Mouse (Mus musculus) E14TG2a.4 (cell line): ENCODE measurements at regions not wholly inside any gene's neighbourhood (a gene's known extent, or its start where the extent isn't known, plus 50 kb on each side); places are given as distances from the start of the nearest gene placed in this dataset.

Experiments
- H3K27me3 ChIP-seq: 2 replicates; pipeline ENCODE4 v1.6.1; 2014; ENCODE audit warnings: low read length, control low read depth; ENCODE audit not compliant: insufficient read depth
- H3K36me3 ChIP-seq: 2 replicates; pipeline ENCODE4 v1.6.1; 2014; ENCODE audit warnings: low read length, control low read depth; ENCODE audit not compliant: insufficient read depth
- H3K4me1 ChIP-seq: replicated peaks from 2 replicates; pipeline ENCODE4 v1.6.1; 2014; ENCODE audit warnings: low read depth, low read length, control low read depth
- H3K4me3 ChIP-seq: replicated peaks from 2 replicates; pipeline ENCODE4 v1.5.1; 2014; ENCODE audit warnings: mild to moderate bottlenecking, low read length
- H3K9me3 ChIP-seq: 2 replicates; pipeline ENCODE4 v1.6.1; 2014; ENCODE audit warnings: low read length, control low read depth
- CTCF ChIP-seq: conservative IDR thresholded peaks from 2 replicates; pipeline ENCODE4 v1.5.1; 2014; ENCODE audit warnings: low read length
- NANOG ChIP-seq: IDR thresholded peaks from 2 replicates; pipeline ENCODE4 v1.6.1; 2014; ENCODE audit warnings: borderline replicate concordance, low read length, mixed read lengths
- POU5F1 ChIP-seq: IDR thresholded peaks from 2 replicates; pipeline ENCODE4 v1.6.1; 2014; ENCODE audit warnings: low read length, borderline replicate concordance

- Histone ChIP-seq H3K9me3 (no peaks in the 10 kb centered on the region), H3K4me3 (no peak overlapping the region), H3K4me1 (peaks cover 30% of the 10 kb centered on the region), H3K36me3 (no peaks in the 10 kb centered on the region), H3K27me3 (peaks cover 64% of the 10 kb centered on the region)
- no peak for TF ChIP-seq CTCF
- TF ChIP-seq NANOG, result no peak
- TF ChIP-seq POU5F1, result no peak
These were observed 73.3 kb upstream of the Lep start for GRCm38 (mm10) chr6:28986756-28987155.

- H3K36me3 ChIP-seq, result no peaks in the 10 kb centered on the region
- H3K27me3 ChIP-seq, result peaks cover 57% of the 10 kb centered on the region
- peaks cover 24% of the 10 kb centered on the region for H3K4me1 ChIP-seq
- no peak overlapping the region for H3K4me3 ChIP-seq
- H3K9me3 ChIP-seq, result peaks cover 5% of the 10 kb centered on the region; the same call in 1 of the 2 replicates
- TF ChIP-seq CTCF, result no peak
- TF ChIP-seq NANOG, result no peak
- TF ChIP-seq POU5F1, result no peak
These were observed 72.6 kb upstream of the Lep start for GRCm38 (mm10) chr6:28987386-28987785.

GRCm38 (mm10) chr6:28989433-28989832, 70.6 kb upstream of the Lep start:
- Histone ChIP-seq H3K4me3 (no peak overlapping the region), H3K9me3 (peaks cover 5% of the 10 kb centered on the region; the same call in 1 of the 2 replicates), H3K36me3 (no peaks in the 10 kb centered on the region), H3K4me1 (peaks cover 30% of the 10 kb centered on the region), H3K27me3 (peaks cover 37% of the 10 kb centered on the region)
- TF ChIP-seq POU5F1 (no peak), CTCF (no peak), NANOG (no peak)

- Histone ChIP-seq H3K9me3 (peaks cover 5% of the 10 kb centered on the region; the same call in 1 of the 2 replicates), H3K36me3 (no peaks in the 10 kb centered on the region), H3K4me1 (peaks cover 36% of the 10 kb centered on the region), H3K27me3 (peaks cover 30% of the 10 kb centered on the region), H3K4me3 (no peak overlapping the region)
- TF ChIP-seq POU5F1 (no peak), CTCF (no peak), NANOG (no peak)
These were observed 69.8 kb upstream of the Lep start for GRCm38 (mm10) chr6:28990210-28990609.

- Histone ChIP-seq H3K36me3 (no peaks in the 10 kb centered on the region), H3K4me1 (peaks cover 31% of the 10 kb centered on the region), H3K9me3 (peaks cover 5% of the 10 kb centered on the region; the same call in 1 of the 2 replicates), H3K27me3 (peaks cover 13% of the 10 kb centered on the region), H3K4me3 (no peak overlapping the region)
- TF ChIP-seq POU5F1 (no peak), NANOG (no peak; the same call in 1 of the 2 replicates), CTCF (no peak)
These were observed 65.5 kb upstream of the Lep start for GRCm38 (mm10) chr6:28994481-28994880.

- TF ChIP-seq CTCF (no peak), POU5F1 (no peak), NANOG (no peak)
- Histone ChIP-seq H3K36me3 (no peaks in the 10 kb centered on the region), H3K4me1 (peaks cover 25% of the 10 kb centered on the region)
These were observed 64.3 kb upstream of the Lep start for GRCm38 (mm10) chr6:28995701-28996100.

GRCm38 (mm10) chr6:28999386-29000094, 60.5 kb upstream of the Lep start:
- peaks cover 40% of the 10 kb centered on the region for H3K4me1 ChIP-seq
- H3K36me3 ChIP-seq, result no peaks in the 10 kb centered on the region
- TF ChIP-seq CTCF (no peak), NANOG (no peak), POU5F1 (no peak)
- H3K4me3 ChIP-seq, result no peak overlapping the region
- H3K9me3 ChIP-seq, result no peaks in the 10 kb centered on the region
- peaks cover 5% of the 10 kb centered on the region; the same call in 1 of the 2 replicates for H3K27me3 ChIP-seq

More at GRCm38 (mm10) chr6:28995701-28996100, 64.3 kb upstream of the Lep start:
- Histone ChIP-seq H3K4me3 (0 out of 2 replicates have a peak overlapping the region, but pooled peaks have one; percentile 3), H3K9me3 (peaks cover 5% of the 10 kb centered on the region; the same call in 1 of the 2 replicates), H3K27me3 (peaks cover 7% of the 10 kb centered on the region)

GRCm38 (mm10) chr6:29002141-29002540, 57.9 kb upstream of the Lep start:
- Histone ChIP-seq H3K4me3 (peak overlapping the region; percentile 69), H3K9me3 (no peaks in the 10 kb centered on the region), H3K4me1 (peaks cover 52% of the 10 kb centered on the region), H3K36me3 (no peaks in the 10 kb centered on the region), H3K27me3 (peaks cover 5% of the 10 kb centered on the region; the same call in 1 of the 2 replicates)
- no peak for TF ChIP-seq POU5F1
- no peak for TF ChIP-seq NANOG
- no peak for TF ChIP-seq CTCF

- Histone ChIP-seq H3K4me3 (peak overlapping the region; percentile 69), H3K9me3 (no peaks in the 10 kb centered on the region), H3K4me1 (peaks cover 56% of the 10 kb centered on the region), H3K27me3 (peaks cover 5% of the 10 kb centered on the region; the same call in 1 of the 2 replicates), H3K36me3 (no peaks in the 10 kb centered on the region)
- TF ChIP-seq CTCF, result no peak
These were observed 57.2 kb upstream of the Lep start for GRCm38 (mm10) chr6:29002811-29003210.
